Mouse (Mus musculus): ENCODE measurements around the gene Abr.

GRCm38 (mm10) chr11:76506514-76507228, 115.4 kb downstream of the Abr start:
- peak; percentile 30 for TF ChIP-seq CTCF (IDR thresholded peaks at IDR 0.05; ENCODE audit: low read depth, low read length)
- no peak for TF ChIP-seq EP300 (IDR thresholded peaks at IDR 0.05; ENCODE audit: insufficient read depth, low read depth, low read length)
